Mouse (Mus musculus): ENCODE measurements around the gene Hoxd12.

DNA sequence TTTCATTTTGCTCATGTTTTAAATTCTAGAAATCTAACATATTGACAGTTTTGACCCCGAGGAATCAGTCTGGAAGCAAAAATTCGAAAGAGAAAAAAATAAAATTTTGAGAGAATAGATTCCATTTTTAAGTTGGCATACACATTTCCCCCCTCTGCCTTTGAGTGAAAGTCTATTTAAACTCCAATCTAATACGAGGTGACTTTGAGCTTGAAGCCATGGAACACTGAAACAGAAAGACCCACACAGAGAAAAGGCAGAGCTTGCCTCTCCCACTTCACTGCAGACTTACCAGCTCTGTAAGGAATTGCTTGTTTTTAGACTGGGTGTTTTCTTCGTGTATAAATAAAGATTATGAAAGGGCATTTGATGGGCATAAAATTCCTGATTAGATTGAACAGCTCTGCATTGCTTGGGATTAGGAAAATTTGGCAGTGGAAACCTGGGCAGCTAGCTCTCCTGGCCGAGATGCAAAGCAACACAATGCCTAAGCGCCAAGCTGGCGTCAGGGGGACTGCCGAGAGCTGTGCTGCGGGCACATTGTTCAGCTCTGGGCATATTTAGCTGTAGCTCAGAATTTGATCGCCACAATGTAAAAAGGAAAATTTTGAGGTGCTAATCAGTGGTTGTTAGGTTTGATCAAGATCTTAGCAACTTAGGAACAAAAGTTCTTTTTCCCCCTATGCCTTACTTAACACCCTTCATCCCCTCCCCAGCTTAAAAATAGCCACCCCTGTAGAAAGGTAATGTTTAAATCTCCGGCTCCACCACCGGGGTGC is 14.2 kb downstream of the Hoxd12 start:
- TF ChIP-seq CTCF (conservative IDR thresholded peaks at IDR 0.05; ENCODE audit: low read length) (no peak), POU5F1 (IDR thresholded peaks at IDR 0.05; ENCODE audit: borderline replicate concordance, low read length) (no peak)

All from E14TG2a.4 (cell line).